Mouse (Mus musculus): Measurements from ENCODE around the gene Olfr1393. TPM values are rescaled to one million over a fixed set of nuclear protein-coding genes. Genes with fewer than 3 reads are reported as not detected.

Gene Olfr1393
- total RNA-seq, 2 experiments from 2014 or later, result 0.11 to 0.33 TPM

GRCm38 (mm10) chr11:49329686-49330085, 51.6 kb downstream of the Olfr1393 start:
- Histone ChIP-seq H3K27ac (no peak overlapping the region; the same call in 1 of the 2 replicates), H3K4me3 (no peak overlapping the region)
- no peak for DNase-seq (ENCODE audit: extremely low spot score in 1 of 2, low spot score in 2 of 2)
- no peak for TF ChIP-seq CTCF (IDR thresholded peaks at IDR 0.05)
- intact Hi-C loops (cut with DNase I), result no loop called here

Other genes starting within 250 kb of the Olfr1393 start
- gene 9930111J21Rik2, start 227.1 kb upstream of the Olfr1393 start, total RNA-seq (2021), result 1 to 10 TPM; 1.6 to 1.8 TPM
- gene Tgtp2, start 214.1 kb upstream of the Olfr1393 start, total RNA-seq (2021), result under 1 TPM in 1 of 2 experiments, not detected in 1; 0.50 TPM
- under 1 TPM; 0.45 to 0.68 TPM for gene Ifi47, start 201.7 kb upstream of the Olfr1393 start, total RNA-seq (2021)
- not detected for gene Olfr1396, start 163.4 kb upstream of the Olfr1393 start, total RNA-seq (2021)
- gene Olfr1395, start 136.0 kb upstream of the Olfr1393 start, total RNA-seq (2021), result not detected
- not detected for gene Olfr1394, start 123.9 kb upstream of the Olfr1393 start, total RNA-seq (2021)
- not detected for gene Btnl9, start 91.1 kb upstream of the Olfr1393 start, total RNA-seq (2021)
- gene Zfp62, start 75.0 kb upstream of the Olfr1393 start, total RNA-seq (2021), result 10 to 100 TPM; 53.1 to 58.1 TPM
- gene Mgat1, start 34.1 kb upstream of the Olfr1393 start, total RNA-seq (2021), result 10 to 100 TPM; 64.4 to 77.0 TPM
- gene Olfr1392, start 7.0 kb downstream of the Olfr1393 start, total RNA-seq (2021), result not detected
- gene Olfr10, start 26.4 kb downstream of the Olfr1393 start, total RNA-seq (2021), result not detected
- gene Olfr1391, start 44.4 kb downstream of the Olfr1393 start, total RNA-seq (2021), result not detected
- gene Olfr1390, start 56.9 kb downstream of the Olfr1393 start, total RNA-seq (2021), result not detected
- not detected for gene Olfr1389, start 144.8 kb downstream of the Olfr1393 start, total RNA-seq (2021)
- gene Olfr1388, start 158.3 kb downstream of the Olfr1393 start, total RNA-seq (2021), result under 1 TPM; 0.34 to 0.63 TPM
- not detected for gene Olfr1387, start 177.0 kb downstream of the Olfr1393 start, total RNA-seq (2021)
- not detected for gene Olfr1386, start 186.7 kb downstream of the Olfr1393 start, total RNA-seq (2021)
- under 1 TPM in 1 of 2 experiments, not detected in 1; 0.14 TPM for gene Olfr1385, start 210.8 kb downstream of the Olfr1393 start, total RNA-seq (2021)
- gene Olfr1384, start 228.4 kb downstream of the Olfr1393 start, total RNA-seq (2021), result not detected
- not detected for gene Olfr1383, start 241.3 kb downstream of the Olfr1393 start, total RNA-seq (2021)
- gene Olfr1382, start 249.9 kb downstream of the Olfr1393 start, total RNA-seq (2021), result not detected

All from left cerebral cortex, adult 2 months (tissue).